Mouse (Mus musculus): ENCODE results near the gene Slc38a4.

DNA sequence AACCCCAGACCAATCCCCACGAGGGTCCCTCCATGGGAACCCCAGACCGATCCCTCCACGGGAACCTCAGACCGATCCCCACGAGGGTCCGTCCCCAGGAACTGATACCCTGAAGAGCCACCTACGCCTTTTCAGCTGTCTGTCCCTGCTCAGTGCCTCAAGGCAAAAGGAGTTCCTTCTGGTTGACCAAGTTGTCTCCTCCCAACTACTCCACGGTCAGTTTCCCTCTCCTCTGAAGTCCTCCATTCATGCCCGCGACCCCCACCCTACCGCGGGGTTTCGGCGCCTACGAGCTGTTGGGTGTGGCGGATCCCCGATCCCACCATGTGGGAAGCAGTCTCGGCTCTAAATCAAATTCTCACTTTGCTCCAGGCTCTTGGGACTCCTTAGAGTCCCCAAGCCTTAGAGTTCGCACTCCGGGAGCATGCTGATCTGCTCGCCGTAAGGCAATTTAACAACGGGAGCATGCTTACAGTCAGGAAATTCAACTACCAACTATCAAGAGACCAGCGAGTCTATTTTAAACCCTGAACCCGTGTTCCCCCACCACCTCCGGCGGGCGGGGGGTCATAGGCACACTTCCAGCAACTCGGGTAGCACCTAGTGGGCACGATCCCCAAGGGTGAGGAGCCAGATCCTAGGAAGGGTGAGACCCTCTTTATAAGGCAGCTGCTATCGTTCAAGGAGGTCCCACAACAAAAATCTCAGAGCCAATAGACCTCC is 828 bp downstream of the Slc38a4 start:
- no peak for TF ChIP-seq CTCF (IDR thresholded peaks at IDR 0.05; ENCODE audit: low read depth, low read length)
- no peak for TF ChIP-seq POLR2A (IDR thresholded peaks at IDR 0.05; ENCODE audit: borderline replicate concordance, low read depth, low read length)
